Mouse (Mus musculus) CH12F3 (cell line): Measurements from ENCODE around the gene Cbx2.

Source experiments
- in situ Hi-C: fragments of 300-500 bp; cut with MboI; formaldehyde crosslinking; loops from 2 replicates; pipeline ENCODE4 v1.14.3; 2020; ENCODE audit warnings: low sequenced_read_pairs

Gene Cbx2

GRCm38 (mm10) chr11:119055571-119056131 lies 32.9 kb downstream of the Cbx2 start:
- in situ Hi-C loops, result no loop called here

- in situ Hi-C loops, result no loop called here
These were observed 33.8 kb downstream of the Cbx2 start for GRCm38 (mm10) chr11:119056301-119057211.

- in situ Hi-C loops, result no loop called here
These were observed 34.5 kb downstream of the Cbx2 start for GRCm38 (mm10) chr11:119057291-119057690.

GRCm38 (mm10) chr11:119058041-119058995 lies 35.6 kb downstream of the Cbx2 start:
- in situ Hi-C loops, result no loop called here

DNA sequence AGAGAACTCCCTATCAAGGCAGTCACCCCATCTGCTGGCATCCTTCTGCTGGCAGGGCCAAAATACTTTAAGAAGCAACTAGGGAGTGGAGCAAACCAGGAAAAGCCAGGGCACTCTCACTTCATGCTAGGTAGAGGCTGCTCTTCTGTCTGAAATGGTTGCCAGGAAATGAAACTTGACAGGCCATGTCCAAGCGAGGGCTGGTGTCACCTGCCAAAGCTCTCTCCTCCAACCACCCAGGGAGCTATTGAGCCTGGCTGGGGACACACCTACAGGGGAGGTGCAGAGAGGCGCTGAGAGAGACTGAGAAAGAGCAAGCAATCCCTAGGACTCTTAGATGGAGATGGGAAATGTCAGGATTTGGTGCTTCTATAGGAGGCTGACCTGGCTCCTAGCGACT lies 36.5 kb downstream of the Cbx2 start:
- in situ Hi-C loops, result no loop called here

- in situ Hi-C loops, result no loop called here
These were observed 44.1 kb downstream of the Cbx2 start for GRCm38 (mm10) chr11:119066841-119067240.

- in situ Hi-C loops, result no loop called here
These were observed 49.5 kb downstream of the Cbx2 start for GRCm38 (mm10) chr11:119072239-119072638.

- in situ Hi-C loops, result no loop called here
These were observed 50.2 kb downstream of the Cbx2 start for GRCm38 (mm10) chr11:119072986-119073385.

GRCm38 (mm10) chr11:119073876-119074433 lies 51.2 kb downstream of the Cbx2 start:
- in situ Hi-C loops, result no loop called here

- in situ Hi-C loops, result no loop called here
These were observed 53.0 kb downstream of the Cbx2 start for GRCm38 (mm10) chr11:119075805-119076204.

DNA sequence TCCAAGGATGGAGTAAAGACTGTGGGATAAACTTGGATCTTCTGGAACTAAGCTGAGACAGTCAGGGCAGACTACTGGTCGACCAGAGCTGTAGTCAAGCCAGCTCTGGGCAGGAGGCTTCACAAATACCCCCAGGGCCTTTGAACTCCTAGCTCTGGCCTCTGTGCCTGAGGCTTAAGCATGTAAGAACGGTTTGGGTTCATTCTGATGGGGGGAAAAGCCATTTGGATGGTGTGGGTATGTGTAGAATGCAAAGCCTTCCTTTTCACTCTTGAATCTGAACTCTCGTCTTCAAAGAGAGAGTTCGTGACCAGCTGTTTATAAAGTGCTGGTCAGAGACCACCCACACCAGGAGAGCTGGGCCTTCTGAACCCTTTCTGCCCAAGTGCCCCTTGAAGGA lies 55.0 kb downstream of the Cbx2 start:
- in situ Hi-C loops, result no loop called here

GRCm38 (mm10) chr11:119078691-119079444 lies 56.1 kb downstream of the Cbx2 start:
- in situ Hi-C loops, result no loop called here

GRCm38 (mm10) chr11:119079445-119079837 lies 56.7 kb downstream of the Cbx2 start:
- in situ Hi-C loops, result no loop called here

- in situ Hi-C loops, result no loop called here
These were observed 57.8 kb downstream of the Cbx2 start for GRCm38 (mm10) chr11:119080461-119081147.
